Mouse (Mus musculus) naive thymus-derived CD4-positive, alpha-beta T cell, adult 5 months (primary cell): ENCODE measurements around the gene Olfr115. TPM values are rescaled to one million over a fixed set of nuclear protein-coding genes. Genes with fewer than 3 reads are reported as not detected.

Experiments used
- polyA plus RNA-seq: library from polyadenylated mRNA; unstranded; fragments of 100-300 nt; shearing (Covaris generic); gene quantifications from one replicate; pipeline ENCODE4 v1.2.1, GENCODE M21; 2017

Gene Olfr115
- polyA plus RNA-seq, result not detected

GRCm38 (mm10) chr17:37627009-37627408 lies at the start of gene Olfr115, which contains the start of gene Olfr116:
Olfr115 (minus strand) TSS chr17:37627109.
Olfr116 (minus strand) TSS chr17:37627199.

GRCm38 (mm10) chr17:37666688-37667087 lies 39.8 kb upstream of the Olfr115 start, which contains the start of gene Olfr118:
Olfr118 (plus strand) TSS chr17:37666988.

GRCm38 (mm10) chr17:37663682-37664081 lies 36.8 kb upstream of the Olfr115 start, which contains the start of gene Olfr117:
Olfr117 (minus strand) TSS chr17:37663782.

GRCm38 (mm10) chr17:37592643-37593042 lies 34.3 kb downstream of the Olfr115 start, which contains the start of gene Olfr114:
Olfr114 (minus strand) TSS chr17:37592743.

GRCm38 (mm10) chr17:37577563-37577962 lies 49.3 kb downstream of the Olfr115 start, which contains the start of gene Olfr113:
Olfr113 (minus strand) TSS chr17:37577663.

GRCm38 (mm10) chr17:37569351-37569750 lies 57.6 kb downstream of the Olfr115 start, which contains the start of gene Olfr112:
Olfr112 (minus strand) TSS chr17:37569451.

Other genes with a start within 250 kb of the Olfr115 start
- gene Olfr105-ps, start 248.1 kb downstream of the Olfr115 start, polyA plus RNA-seq, result not detected
- not detected for gene Olfr106-ps, start 236.7 kb downstream of the Olfr115 start, polyA plus RNA-seq
- gene Olfr107, start 227.9 kb downstream of the Olfr115 start, polyA plus RNA-seq, result 0.12 TPM
- not detected for gene Olfr108, start 181.6 kb downstream of the Olfr115 start, polyA plus RNA-seq
- not detected for gene Olfr109, start 168.2 kb downstream of the Olfr115 start, polyA plus RNA-seq
- gene H2-M2, start 143.6 kb downstream of the Olfr115 start, polyA plus RNA-seq, result not detected
- gene Olfr110, start 134.6 kb downstream of the Olfr115 start, polyA plus RNA-seq, result not detected
- not detected for gene Olfr111, start 119.1 kb downstream of the Olfr115 start, polyA plus RNA-seq
- not detected for gene Olfr112, start 57.7 kb downstream of the Olfr115 start, polyA plus RNA-seq
- not detected for gene Olfr113, start 49.4 kb downstream of the Olfr115 start, polyA plus RNA-seq
- not detected for gene Olfr114, start 34.4 kb downstream of the Olfr115 start, polyA plus RNA-seq
- gene Olfr116, start 90 bp upstream of the Olfr115 start, polyA plus RNA-seq, result not detected
- gene Olfr117, start 36.7 kb upstream of the Olfr115 start, polyA plus RNA-seq, result not detected
- 0.46 TPM for gene Olfr118, start 39.9 kb upstream of the Olfr115 start, polyA plus RNA-seq
- not detected for gene Olfr119, start 69.5 kb upstream of the Olfr115 start, polyA plus RNA-seq
- gene Olfr120, start 94.7 kb upstream of the Olfr115 start, polyA plus RNA-seq, result not detected
- gene Olfr121, start 121.7 kb upstream of the Olfr115 start, polyA plus RNA-seq, result not detected
- not detected for gene Olfr122, start 141.5 kb upstream of the Olfr115 start, polyA plus RNA-seq
- not detected for gene Olfr123, start 166.4 kb upstream of the Olfr115 start, polyA plus RNA-seq
- gene Olfr124, start 172.8 kb upstream of the Olfr115 start, polyA plus RNA-seq, result not detected
- not detected for gene Olfr125, start 205.8 kb upstream of the Olfr115 start, polyA plus RNA-seq
- gene Olfr126, start 220.4 kb upstream of the Olfr115 start, polyA plus RNA-seq, result not detected